Mouse (Mus musculus): ENCODE data around the gene Scn11a.

DNA sequence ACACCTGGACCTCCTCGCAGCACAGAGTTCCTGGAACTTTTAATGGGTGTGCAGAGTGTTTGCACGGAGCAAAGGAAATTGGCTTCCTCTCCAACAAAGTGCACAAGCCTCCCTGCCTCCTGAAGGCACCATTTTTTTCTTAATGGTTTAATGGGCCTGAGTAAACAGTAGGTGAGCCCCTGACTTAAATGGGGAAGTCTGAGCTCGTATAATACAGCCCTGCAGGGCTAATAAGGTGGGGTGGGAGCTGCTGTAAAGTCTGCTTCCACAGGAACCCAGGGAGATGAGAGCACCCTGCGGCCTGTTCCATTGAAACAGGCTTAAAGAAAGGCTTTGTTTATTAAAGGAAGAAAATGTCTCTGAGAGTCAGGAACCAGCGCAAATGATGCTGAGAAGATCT lies 19.5 kb upstream of the Scn11a start:
- TF ChIP-seq CTCF (conservative IDR thresholded peaks at IDR 0.05; ENCODE audit: insufficient read depth, insufficient read length, low read depth, low read length) (no peak), POLR2A (IDR thresholded peaks at IDR 0.05; ENCODE audit: low read depth, low read length) (no peak)
